Mouse (Mus musculus): ENCODE measurements around the gene Mov10l1. TPM values are rescaled to one million over a fixed set of nuclear protein-coding genes. Genes with fewer than 3 reads are reported as not detected.

Gene Mov10l1
- not detected for total RNA-seq (2023)

DNA sequence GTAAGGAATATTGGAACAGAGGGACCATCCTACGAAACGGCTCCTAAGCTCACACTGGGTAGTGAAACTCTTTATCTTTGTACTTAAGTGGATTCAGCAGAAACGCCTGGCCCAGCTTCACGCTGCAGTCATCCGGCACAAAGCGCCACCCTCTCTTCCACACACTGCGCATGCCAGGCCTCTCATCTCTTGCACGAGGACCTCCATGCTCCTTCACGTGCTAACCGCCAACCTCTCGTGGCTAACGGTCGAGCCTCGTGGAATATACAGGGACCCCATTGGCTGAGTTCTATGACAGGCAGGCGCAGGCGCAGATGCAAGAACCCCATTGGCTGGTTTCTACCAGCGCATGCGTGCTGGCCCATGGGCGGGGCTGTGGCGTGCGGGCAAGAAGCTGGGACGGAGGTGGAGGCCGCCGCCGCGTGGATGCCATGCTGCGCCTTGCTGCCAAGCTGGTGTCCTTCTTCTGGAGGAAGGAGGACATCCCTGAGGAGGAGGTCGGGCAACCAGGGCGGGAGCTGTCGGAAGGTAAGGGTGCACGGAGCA, at the start of gene Mov10l1:
Gene Mov10l1 (plus strand): TSS at position 376 of the 546 bp plus-strand sequence.

DNA sequence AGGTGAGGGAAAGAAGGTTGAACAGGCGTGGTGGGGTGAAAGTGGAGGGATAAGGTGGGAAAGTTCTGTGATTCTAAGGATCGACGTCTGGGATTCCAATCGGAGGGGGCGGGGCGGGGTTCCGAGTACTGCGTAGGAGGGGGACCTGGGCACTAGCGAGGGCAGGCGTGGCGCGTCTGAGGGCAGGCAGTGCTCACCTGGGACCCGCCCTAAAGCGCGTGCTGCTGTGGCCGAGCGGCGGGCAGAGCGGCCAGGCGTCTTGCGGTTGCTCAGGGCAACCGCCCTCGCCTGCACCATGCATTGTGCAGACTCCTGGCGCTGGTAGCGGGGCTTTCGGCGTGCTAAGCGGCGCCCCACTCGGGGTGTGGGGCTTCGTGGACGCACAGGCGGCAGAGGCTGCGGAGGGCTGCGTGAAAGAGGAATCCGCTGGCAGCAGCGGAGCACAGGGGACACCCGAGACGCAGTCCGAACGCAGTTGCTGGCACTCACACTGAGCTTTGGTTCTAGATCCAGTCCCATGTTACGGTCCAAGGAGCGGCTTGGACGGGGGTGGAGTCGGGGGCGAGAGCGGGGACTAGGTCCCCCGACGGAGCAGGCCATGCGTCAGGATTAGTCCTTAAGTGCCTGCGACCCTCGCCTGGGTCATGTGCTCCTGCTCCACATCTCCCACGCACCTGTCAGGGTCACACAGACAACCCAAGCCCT, 28.2 kb upstream of the Mov10l1 start, which contains the start of gene Ttll8:
Gene Ttll8 (minus strand): TSS at position 51 of the 705 bp plus-strand sequence.

DNA sequence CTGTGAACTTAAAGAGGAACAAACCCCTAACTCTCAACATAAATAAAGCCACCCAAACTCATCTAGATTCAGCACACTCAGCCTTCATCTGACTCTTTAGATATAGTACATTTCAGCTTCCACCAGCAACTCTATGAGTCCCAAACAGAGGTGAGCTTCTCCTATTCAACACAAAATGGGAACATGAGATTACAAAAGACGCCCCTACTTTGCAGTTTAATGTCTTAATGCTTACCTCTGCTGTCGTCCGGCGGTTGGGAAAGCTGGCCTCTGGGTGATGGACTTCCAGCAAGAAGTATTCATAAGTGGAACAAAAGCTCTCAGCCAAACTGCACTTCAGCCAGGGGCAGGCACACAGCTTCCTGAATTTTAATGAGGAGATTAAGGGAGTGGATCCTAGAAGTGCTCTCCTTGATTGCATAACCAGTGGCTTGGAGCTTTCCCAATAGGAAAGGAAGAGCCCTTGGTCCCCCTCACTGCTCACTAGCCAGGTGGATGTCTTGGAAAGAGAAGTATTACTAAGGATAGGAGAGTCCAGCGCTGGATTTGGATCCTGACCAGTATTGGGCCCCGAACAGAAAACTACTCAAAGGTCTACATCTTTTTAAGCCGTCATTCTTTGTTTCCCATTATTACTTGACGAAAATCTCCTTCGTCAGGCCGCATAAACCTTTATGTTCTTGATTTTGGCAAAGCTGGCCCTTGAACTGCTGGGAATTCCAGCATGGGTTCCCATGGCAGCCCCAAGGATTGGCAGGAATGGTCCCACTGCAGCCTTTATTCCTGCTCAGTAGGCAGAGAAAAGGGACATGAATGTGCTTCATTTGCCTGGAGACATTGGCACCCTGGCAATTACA, 4.2 kb upstream of the Mov10l1 start, which contains the start of gene Mlc1:
Gene Mlc1 (minus strand): TSS at position 727 of the 857 bp plus-strand sequence.

DNA sequence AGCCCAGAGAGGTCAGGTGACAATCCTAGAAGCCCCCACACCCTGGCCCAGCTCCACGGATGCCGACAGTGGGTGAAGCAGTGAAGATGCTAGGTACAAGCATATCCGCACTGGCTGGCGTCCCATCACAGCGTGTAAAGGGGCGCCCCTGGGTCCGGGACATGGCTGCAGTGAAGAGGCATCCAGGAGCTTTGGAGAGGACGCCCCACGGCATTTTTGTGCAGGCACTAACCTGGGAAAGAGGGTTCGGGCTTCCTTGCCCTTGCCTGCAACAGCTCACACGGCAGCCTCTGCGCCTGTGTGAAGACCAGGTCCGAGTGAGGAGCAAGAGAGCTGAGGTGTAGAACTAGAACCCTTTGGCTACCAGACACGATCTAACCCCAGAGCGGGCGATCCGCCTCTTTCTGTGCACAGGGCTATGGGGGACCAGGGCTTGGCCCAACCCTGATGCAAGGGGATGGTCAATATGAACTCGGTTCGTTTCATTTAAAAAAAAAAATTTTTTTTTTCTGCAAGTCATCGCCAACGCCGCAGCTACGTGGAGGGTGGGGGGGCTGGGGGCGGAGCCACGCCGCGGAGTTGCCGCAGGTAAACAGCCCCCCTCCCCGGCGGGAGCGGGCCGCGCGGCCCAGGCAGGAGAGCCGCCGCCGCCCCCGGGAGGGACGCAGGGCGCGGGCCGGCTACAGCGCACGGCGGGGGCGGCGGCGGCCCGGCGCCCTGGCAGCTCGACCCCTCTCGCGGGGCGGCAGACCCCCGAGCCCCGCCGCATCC, 76.6 kb downstream of the Mov10l1 start, which contains the start of gene Panx2:
Gene Panx2 (plus strand): TSS at position 574 of the 771 bp plus-strand sequence.

DNA sequence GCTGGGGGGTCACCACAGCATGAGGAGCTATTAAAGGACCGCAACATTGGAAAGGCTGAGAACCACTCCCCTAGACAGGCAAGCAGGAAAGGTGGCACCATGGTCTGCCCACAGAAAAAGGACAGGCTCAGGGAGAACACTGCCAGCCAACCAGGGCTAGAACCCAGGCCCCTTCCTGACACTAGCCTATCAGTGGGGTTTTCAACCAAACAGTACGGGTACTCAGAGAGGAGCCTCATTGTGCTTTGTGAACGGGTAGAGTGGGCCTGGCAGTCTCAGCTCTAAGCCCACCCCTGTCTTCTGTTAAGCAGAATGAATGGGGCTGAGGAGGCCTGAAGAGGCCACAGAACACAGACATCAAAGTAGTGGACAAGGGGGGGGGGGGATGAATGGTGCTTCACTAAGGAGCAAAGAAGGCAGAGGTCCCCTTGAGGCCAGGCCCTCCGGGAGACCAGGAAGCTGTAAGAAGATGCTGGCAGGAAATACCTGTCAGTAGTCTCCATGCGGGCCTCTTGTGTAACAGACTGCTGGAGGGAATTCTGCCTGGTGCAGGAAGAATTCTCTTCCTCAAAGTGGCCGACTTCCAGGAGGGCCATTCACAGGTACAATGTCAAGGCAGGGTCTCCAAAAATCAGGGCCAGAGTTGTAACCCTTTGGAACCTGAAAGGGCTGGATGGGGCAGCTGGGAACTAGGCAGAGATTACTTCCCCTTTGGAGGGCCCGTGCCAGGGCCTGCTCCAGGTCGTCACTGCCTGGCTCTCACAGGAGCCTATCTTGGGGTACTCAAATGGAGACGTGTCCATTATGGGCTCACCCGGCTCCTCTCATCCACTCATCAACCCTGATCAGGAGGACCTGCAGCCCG, 92.1 kb downstream of the Mov10l1 start, which contains the start of gene Trabd:
Gene Trabd (plus strand): TSS at position 512 of the 865 bp plus-strand sequence.

DNA sequence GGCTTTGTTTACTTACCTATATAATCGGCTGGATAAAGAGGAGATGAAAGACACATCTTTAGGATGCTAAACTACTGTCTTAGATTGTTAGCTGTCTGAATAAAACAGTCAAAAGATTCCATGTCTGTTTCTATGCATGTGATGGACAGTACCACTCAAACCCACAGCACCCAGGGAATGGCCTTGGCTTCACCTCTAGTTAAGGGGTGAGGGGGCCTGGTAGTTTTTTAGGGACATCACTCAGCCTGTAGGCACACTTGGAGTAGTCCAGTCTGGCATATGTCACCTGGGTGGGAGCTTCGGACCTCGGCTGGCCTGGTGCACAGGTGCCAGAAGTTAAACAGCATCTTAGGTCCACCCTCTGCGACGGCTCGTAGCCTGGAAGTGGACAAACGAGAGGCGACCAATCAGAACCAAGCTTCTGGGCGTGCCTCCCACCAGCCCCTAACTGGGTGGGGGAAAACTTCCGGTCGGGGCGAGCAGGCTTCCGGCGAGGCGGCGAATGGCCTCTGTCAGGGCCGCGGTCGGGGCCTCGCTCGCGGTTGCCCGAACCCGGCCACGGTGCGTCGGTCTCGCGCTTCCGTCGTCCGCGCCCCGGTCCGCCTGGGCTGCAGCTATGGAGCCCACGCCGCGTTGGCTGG, 106.0 kb downstream of the Mov10l1 start, which contains the start of gene Selenoo:
Gene Selenoo (plus strand): TSS at position 478 of the 641 bp plus-strand sequence.

Other genes starting within 250 kb of the Mov10l1 start
- 10 to 100 TPM; 83.5 to 99.5 TPM for gene Brd1, start 248.7 kb upstream of the Mov10l1 start, total RNA-seq (2023)
- 10 to 100 TPM; 22.1 to 24.0 TPM for gene Zbed4, start 231.2 kb upstream of the Mov10l1 start, total RNA-seq (2023)
- 10 to 100 TPM; 12.7 to 14.6 TPM for gene Alg12, start 163.6 kb upstream of the Mov10l1 start, total RNA-seq (2023)
- gene Creld2, start 163.3 kb upstream of the Mov10l1 start, total RNA-seq (2023) = 10 to 100 TPM; 31.0 to 34.3 TPM
- 100 to 1,000 TPM; 159 to 173 TPM for gene Pim3, start 120.7 kb upstream of the Mov10l1 start, total RNA-seq (2023)
- not detected for gene Ttll8, start 28.5 kb upstream of the Mov10l1 start, total RNA-seq (2023)
- not detected for gene Mlc1, start 3.9 kb upstream of the Mov10l1 start, total RNA-seq (2023)
- not detected for gene Panx2, start 76.8 kb downstream of the Mov10l1 start, total RNA-seq (2023)
- gene Trabd, start 92.2 kb downstream of the Mov10l1 start, total RNA-seq (2023) = 10 to 100 TPM; 34.8 to 43.4 TPM
- gene Selenoo, start 106.2 kb downstream of the Mov10l1 start, total RNA-seq (2023) = 10 to 100 TPM; 16.0 to 16.2 TPM
- gene Tubgcp6, start 140.2 kb downstream of the Mov10l1 start, total RNA-seq (2023) = 10 to 100 TPM; 18.8 to 24.5 TPM
- 10 to 100 TPM; 22.4 to 24.6 TPM for gene Hdac10, start 145.8 kb downstream of the Mov10l1 start, total RNA-seq (2023)
- gene Mapk12, start 157.8 kb downstream of the Mov10l1 start, total RNA-seq (2023) = not detected
- gene Mapk11, start 166.7 kb downstream of the Mov10l1 start, total RNA-seq (2023) = 1 to 10 TPM; 1.5 to 2.0 TPM
- gene Plxnb2, start 197.9 kb downstream of the Mov10l1 start, total RNA-seq (2023) = 100 to 1,000 TPM; 441 to 443 TPM
- gene Dennd6b, start 213.6 kb downstream of the Mov10l1 start, total RNA-seq (2023) = 1 to 10 TPM; 5.4 to 6.0 TPM
- gene Ppp6r2, start 228.6 kb downstream of the Mov10l1 start, total RNA-seq (2023) = 10 to 100 TPM; 35.3 to 39.7 TPM

Measured in monocyte, adult 59 days (primary cell).